Mouse (Mus musculus) cerebellum, adult 9-11 months (tissue): ENCODE data around the gene Exd2.

Experiments used
- DNase-seq: peaks from one replicate; pipeline ENCODE4 v3.0.0; 2022

The Exd2 gene

DNA sequence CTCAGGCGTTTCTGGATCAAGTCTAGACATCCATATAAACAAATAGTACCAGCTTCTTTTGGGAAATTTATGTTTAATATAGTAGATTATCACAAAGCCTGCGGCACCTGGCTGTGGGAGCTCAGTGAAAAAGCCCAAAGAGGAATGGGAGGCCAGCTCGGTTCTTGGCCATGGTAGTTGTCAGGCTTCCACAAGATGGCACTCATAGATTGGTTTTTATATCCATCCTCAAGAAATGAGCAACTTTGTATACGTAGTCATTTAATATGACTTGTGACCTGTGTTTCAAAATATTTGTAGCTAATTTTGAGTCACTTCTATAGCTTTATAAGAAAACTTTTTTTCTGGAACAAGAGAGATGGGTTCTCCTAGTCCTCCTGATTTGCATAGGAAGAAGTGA lies 35.5 kb downstream of the Exd2 start:
- DNase-seq, result no peak

DNA sequence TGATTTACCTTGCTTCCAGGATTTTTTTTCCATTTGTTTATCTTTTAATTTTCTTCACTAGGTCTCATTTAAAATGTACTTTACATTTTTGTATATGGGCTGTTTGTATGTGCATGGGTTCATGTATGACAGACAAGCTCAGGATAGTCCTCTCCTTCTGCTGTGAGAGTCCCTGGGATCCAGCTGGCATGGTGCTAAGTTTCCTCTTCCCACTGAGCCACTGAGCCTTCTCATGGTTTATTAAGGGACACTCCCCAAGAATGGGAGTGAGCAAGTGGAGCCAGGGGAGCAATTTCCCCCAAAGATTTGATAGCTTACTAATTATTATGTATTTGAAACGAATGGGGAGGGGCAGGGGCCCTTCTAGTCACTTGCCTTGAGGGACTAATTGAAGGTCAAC lies 37.6 kb downstream of the Exd2 start:
- DNase-seq, result no peak

DNA sequence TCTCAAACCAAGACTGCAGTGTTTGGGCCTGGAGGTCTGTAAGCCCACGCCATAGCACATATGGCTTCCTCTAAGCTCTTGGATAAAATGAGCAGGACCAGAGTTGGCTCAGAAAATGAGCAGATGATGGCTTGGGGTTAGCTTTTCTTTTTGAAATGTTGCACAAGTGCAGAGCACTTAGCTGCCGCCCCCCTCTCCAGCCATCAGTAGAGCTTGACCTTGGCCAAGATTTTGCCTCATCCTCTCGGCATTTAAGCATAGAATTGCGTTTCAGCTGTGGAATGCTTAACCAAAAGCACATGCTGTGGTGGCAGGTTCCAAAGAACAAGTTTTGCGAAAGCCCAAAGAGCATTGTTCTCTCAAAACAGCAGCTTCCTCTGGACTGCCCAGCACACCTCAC lies 41.8 kb downstream of the Exd2 start:
- no peak for DNase-seq

DNA sequence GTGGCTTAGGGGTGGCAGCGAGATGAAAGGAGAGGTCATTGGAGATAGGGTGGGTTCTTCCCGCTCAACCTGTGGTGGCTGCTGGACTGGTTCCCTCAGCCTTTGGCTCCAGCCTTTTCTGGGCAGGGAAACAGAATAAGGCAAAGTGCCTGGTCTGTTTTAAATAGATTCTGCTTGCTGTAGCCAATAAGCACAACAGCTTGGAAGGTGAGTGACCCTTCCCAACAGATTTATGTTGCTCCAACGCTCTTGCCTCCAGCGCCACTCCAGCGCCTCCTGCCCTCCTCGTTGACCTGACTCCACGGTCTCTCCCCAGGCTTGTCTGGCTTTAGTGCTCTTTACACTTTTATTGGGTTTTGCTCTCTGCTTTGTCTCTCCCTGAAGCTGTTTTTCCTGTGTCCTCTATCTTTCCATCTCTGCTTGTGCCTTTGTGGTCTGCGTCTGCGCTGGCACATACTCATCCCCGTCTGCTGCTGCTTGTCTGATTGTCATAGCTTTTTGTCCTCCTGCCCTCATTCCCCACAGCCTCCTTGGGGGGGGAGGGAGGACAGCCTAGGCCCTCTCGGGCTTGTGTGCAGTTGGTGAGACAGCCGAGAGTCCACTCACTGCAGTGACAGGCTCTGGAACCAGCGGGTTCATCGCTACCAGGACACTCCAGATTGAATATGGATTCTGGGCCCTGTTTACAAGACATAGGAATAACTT lies 44.3 kb downstream of the Exd2 start:
- DNase-seq, result no peak

DNA sequence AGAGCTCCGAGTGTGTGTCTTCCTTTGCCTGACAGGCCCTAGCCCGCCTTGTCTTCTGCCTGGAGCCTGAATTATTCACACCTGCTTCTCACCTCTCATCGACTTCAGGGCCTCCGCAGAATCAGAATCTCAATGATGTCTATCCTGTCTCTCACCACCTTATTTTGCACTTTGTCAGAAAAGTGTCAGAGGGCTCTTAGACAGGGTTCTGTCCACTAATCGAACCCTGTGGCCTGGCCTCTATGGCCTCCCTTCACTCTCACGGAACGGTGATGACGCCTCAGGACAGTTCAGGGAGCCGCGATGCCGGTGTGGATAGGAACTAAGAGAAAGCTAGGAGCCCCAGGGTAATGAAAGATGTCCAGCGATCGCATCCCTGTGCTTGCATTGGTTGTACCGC lies 55.1 kb downstream of the Exd2 start, which contains the start of gene Galnt16:
Galnt16 (plus strand) TSS at position 301 of the 400 bp plus-strand sequence.
- DNase-seq, result no peak

DNA sequence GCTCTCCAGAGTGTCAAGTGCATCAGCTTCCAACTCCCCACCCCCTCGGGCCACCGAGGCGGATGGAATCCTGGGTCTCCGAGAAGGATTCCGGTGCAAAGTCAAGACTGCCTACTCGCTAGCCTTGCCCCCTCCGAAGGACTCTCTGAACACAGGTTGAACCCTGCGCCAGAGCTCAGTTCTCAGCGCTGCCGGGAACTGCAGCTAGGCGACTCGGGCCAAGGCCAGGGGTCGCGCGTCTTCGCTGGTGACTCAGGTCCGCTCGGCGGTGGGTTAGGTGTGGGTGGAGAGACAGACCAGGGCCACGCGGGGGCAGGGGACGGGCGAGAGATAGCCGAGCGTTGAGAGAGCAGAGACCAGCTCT lies 55.5 kb downstream of the Exd2 start:
- peak; percentile 71 for DNase-seq

DNA sequence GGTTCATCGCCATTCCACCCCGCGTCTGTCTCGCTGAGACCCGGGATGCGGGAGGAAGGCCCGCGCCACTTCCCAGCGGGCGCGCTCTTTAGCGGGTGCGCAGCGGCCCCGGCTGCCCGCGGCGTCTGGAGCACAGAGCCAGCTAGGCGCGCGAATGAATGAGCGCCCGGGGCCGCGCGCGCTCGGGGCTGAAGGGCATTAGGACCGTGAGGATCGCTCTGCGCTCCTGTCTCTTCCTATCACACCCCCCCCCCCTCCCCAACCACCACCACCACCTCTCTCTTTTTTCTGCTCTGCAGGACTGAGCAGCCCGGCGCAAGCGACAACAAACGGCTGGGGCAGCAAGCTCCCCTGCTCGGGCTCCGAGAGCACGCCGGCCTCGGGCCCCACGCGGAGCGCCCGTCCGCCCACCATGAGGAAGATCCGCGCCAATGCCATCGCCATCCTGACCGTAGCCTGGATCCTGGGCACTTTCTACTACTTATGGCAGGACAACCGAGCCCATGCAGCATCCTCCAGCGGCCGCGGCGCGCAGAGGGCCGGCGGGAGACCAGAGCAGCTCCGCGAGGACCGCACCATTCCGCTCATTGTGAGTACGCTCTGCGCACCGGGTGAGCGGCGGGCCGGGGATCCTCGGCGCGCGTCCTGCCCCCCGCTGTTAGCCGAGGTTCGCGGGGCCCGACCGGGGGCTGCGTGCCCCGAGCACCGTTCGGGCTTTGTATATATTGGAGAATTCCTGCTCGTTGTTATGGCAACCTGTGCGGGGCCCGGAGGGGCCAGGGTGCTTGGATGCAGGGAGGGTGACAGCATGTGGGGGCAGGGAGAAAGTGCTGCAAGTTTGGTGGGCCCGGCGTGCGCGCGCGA lies 56.1 kb downstream of the Exd2 start:
- DNase-seq, result peak; percentile 59

DNA sequence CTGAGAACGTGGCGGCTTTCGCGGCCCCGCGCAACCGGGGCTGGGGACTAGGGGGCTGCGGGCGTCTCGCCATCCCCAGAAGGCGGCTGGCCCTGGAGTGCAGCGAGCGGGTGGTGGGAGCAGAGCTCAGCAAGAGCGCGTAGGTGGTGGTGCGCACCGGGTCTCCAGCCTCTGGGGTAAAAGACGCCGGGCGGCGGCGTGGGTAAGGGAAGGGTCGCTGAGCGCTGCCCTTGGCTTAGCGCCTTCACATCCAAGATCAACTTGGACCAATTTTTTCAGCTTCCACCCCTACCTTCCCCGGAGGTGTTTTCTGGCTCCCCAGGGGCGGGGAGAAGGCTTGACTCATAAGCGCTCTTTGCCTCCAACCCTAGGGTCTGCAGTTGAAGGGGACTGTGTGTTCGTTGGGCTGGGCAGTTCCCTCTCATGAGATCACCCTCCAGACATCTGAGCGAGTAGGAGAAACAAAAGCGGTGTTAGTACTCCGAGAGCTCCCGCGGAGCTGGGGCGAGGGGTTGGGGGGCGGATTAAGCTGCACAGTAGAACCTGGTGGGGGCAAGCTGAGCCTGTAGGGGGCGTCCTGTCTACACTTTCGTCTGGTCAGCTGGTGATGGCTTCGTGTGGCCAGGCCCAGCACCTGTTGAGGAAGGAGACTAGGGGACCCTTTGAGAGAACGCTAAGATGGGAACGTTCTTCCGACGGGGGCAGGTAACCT lies 56.9 kb downstream of the Exd2 start:
- peak; percentile 64 for DNase-seq

DNA sequence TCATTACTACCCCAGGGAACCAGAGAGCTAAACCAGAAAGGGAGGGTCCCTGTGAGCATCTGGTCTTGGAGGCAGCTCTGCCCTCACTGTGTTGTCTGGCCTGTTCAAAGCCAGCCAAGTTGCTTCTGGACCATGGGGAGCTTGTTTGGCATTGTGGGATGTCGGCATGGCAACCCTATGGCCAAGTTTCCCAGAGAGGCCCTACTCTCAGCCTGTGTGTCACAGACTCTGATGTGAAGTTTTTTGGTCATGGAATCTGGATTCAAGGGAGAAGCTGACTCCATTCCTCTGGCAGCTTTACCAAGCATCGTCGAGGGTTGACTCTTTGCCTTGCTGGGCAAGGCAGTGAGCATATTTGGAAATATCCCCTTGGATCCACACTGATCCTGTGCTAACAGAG lies 59.1 kb downstream of the Exd2 start:
- DNase-seq, result no peak

DNA sequence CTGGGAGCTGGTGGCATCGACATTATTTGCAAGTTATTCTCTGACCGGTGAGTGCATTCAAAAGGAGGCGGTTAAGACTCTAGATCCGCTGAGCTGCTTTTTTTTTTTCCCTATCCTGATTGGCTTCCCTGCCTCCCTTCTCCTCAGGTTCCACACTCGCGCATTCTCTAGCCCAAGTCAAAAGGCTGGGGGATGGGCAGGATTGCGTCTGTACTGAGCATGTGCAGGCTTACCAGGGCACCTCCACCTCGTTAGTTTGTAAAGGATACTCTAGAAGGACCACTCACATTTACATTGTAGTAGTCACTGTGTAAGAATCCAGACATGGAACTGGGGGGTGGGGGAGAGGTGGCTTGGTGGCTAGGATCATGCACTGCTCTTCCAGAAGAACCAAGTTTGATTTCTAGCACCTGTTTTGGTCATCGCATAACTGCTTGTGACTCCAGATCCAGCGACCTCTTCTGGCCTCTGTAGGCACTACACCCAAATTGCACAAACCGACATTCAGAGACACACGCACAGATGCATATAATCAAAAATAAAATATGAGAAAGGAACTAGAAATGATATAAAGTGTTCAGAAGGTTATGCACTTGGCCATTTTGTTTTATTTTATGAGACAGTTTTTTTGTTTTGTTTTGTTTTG lies 61.5 kb downstream of the Exd2 start:
- no peak for DNase-seq

DNA sequence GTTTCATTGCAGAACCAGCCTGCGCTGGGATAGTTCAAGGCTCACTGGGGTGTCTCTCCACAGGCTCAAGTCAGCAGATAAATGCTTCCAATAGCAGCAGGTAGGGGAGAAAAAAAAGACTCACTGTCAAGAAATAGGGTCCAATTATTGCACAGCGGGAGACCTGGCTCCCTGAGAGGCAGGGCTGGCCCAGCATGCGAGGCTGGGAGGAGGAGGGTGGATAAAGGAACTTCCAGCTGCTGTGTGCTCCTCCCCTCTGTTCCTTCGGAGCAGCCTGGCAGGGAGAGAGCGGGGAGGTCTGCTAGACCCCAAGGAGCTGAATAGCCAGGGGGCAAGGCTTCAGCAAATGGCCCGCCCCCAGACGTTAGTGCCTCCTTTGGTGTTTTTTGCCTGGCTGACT lies 62.6 kb downstream of the Exd2 start:
- no peak for DNase-seq

DNA sequence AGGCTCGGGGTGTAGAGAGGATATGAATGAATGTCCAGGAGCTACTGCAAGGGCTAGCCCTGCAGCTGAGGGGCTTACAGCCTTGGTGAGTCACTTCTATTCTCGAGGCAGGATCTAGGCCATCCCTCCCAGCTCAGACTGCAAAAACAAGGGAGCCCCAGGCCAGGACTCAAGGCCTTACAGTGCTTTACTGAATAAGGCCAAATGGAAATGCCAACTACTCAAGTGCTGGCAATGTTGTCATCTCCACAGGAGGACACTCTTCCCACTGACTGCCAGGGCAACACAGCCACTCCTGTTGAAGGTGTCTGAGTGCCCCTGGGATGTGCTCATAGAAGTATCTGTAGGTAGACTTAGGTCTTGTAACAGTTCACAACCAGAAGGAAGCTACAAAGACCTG lies 63.6 kb downstream of the Exd2 start:
- no peak for DNase-seq

DNA sequence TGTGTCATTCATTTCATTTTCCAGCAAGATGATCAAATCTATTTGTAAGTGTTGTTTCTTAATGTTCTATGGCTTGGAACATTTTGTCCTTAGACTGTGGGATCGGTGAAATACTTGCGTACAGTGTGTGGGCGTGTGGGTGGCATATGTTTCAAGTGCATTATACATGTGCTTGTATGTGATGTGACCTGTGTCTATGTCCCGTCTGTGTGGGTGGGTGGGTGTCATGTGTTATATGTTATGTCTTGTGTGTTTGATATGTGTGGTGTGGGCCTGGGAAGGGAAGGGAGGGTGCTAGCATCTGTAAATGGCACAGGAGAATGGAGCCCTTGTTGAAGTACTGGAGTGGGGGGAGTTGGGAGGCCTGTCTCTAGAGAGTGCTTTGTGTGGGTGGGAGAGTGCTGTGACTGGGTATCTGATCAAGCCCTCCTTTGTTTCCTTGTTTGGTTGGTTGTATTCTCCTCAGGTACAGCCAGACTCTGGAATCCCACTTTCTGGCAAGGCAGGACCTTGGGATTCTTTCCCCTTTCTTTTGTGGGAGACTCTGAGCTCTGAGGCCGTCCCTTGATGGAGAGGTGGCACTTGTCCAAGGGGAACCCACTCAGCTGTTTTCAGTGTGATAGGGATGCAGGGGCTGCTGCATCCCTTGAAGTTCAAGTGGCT lies 65.0 kb downstream of the Exd2 start:
- no peak for DNase-seq

DNA sequence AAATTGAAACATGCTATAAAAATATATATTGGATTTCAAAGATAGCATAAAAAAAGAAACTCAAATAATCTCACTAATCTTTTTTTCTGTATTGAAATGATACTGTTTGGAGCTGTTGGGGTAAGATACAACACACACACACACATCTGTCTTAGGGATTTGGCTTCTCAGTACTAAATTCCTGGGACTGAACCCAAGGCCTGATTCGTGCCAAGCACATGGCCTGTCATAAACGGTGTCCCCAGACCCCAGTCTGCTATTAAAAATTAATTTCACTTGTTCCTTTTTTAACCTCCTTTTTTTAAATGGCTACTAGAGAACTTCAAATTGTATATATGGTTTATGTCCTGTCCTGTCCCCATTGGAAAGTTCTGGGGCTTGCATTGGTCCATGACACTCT lies 67.2 kb downstream of the Exd2 start:
- no peak for DNase-seq

DNA sequence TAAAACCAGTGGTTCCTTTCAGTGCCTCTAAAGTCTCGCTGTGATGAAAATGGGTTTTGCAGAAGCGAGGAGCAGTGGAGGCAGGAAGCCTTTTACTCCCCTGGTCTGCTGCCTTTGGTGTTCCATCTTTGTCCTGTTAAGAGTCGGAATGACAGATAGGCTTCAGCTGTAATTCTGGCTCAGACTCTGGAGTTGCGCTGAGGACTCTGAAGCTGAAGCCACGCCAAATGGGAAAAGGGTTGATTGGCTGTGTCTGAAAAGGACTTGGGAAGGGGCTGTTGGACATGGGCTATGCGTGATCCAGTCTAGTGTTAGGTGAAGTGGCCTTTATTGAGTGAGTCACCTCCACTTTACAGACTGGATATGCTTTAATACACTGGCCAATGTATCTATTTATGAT lies 67.7 kb downstream of the Exd2 start:
- no peak for DNase-seq

DNA sequence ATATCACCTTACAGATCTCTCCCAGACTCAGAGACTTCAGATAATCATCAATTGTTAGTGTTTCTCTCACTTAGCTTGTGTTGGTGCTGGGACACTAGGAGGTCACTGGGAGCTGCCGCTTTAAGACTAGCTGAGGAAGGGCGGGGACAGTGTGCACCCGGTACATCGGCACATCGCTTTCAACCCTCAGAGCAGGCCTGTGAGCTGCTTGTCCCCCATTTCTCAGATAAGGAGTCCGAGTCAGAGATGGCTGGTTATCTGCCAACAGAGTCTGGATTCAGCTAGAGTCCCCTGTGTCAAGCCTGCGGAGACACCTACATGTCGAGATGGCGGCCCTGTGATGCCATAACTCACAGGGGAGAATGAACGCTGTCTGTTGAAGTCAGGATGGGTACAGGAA lies 68.7 kb downstream of the Exd2 start:
- DNase-seq, result no peak

DNA sequence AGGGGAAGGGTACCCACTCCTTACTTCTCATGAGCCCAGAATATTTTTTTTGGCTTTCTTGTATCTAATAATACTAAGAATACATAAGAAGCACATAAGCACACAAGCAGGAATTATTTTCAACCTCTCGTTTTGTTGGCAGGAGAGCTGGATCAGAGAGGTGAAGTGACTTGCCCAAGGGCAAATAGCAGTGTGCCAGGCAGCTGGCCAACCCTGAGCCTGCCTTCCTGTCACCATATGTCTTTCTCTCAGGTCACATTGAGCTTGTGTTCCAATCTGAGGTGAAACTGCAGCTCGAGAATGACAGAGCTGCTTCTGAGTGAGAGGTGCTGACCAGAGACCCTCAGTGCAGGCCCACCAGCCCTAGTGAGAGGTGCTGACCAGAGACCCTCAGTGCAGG lies 71.0 kb downstream of the Exd2 start:
- peak; percentile 66 for DNase-seq

DNA sequence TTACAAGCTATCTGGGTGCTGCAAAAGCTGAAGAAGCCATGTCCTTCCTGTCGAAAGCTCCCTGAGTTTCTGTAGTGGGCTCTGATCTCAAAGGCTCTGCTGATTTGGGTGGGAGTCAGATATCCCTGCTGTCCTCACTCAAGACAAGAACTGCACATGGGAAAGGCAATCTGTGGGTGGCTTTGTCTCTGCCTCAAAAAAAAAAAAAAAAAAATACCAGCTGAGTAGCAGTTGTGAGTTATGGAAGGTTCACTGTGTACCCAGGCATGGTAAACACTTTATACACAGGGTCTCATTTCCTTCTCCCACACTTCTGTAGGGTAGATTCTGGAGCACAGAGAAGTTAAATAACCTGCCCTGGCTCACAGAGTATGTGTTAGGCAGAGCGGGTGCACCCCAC lies 74.4 kb downstream of the Exd2 start:
- no peak for DNase-seq

DNA sequence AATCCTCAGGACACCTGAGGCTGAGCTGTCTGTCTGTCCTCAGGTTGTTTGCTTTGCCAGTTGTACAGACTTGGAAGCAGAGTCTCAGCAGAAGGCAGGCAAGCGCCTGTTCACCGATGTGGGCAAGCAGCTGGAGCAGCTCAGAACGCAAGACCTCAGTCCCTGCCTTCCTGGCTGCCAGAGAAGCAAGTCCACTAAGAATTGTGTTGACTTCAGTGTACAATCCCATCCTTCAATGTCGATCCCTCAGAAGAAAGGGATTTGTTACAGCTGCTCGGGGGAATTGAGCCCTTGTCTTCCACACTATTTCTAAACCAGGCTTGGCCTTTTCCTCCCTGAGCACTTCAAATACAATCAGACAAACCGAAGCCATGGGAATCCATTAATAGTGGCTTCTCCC lies 75.4 kb downstream of the Exd2 start:
- DNase-seq, result no peak

DNA sequence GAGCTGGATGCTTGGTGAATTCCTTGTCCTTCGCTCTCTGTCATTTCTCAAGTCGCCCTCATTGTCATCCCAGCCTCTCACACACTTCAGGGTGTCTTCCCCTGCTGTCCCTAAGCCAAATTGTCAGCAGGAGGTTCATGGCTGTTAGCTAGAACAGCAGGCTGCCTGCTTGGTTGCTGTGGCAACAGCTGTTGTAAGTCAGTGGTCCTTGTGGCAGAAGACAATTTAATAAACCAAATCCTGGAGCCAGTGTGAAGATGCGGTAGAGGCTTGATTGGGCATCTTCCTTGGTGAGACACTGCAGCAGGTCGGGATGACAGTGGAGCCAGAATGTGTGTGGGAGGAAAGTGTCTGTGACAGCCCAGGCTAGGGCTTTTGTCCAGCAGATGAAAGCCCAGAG lies 82.4 kb downstream of the Exd2 start:
- DNase-seq, result peak; percentile 51

DNA sequence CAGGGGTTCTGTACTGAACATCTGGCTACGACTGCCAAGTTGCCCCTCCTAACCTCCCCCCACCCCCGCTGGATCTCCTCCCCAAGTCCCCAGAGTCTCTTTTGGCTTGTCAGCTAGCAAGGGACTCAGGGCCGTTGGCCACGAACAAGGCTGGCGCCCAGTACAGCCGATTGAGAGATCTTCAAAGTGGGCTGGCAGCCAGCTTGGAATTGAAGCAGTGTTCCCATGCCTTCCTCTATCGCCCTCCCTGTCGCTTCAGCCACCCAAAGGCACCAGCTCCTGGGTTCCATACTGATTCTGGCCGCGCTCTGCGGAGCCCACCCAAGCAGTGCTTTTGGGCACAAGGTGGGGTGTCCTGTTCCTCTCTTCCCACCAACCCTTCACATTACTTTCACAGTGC lies 86.8 kb downstream of the Exd2 start:
- DNase-seq, result no peak
